Mouse (Mus musculus): Measurements from ENCODE around the gene Cdk19. TPM values are rescaled to one million over a fixed set of nuclear protein-coding genes. Genes with fewer than 3 reads are reported as not detected.

The Cdk19 gene
- polyA plus RNA-seq, 1 experiment: 10.7 TPM

GRCm38 (mm10) chr10:40482285-40482684, 142.9 kb downstream of the Cdk19 start:
- no peak for TF ChIP-seq CTCF (IDR thresholded peaks at IDR 0.05; ENCODE audit: extremely low read depth, insufficient read depth, insufficient read length, insufficient replicate concordance)
- no peak for TF ChIP-seq POLR2A (IDR thresholded peaks at IDR 0.05; ENCODE audit: low read depth, low read length)
- Histone ChIP-seq H3K27ac (ENCODE audit: insufficient read depth, low read length) (no peak overlapping the region), H3K4me3 (ENCODE audit: extremely low read depth, insufficient read depth, insufficient read length) (no peak overlapping the region), H3K4me1 (ENCODE audit: control insufficient read depth, insufficient read depth, insufficient read length) (peaks cover 26% of the 10 kb centered on the region), H3K27me3 (ENCODE audit: control insufficient read depth, insufficient read depth, low read length) (no peaks in the 10 kb centered on the region), H3K36me3 (ENCODE audit: control insufficient read depth, insufficient read depth, low read length) (no peaks in the 10 kb centered on the region)
- WGBS: 84% methylated on average over 6 of the region's 6 CpGs
- DNase-seq (ENCODE audit: low read depth in 1 of 2, low spot score in 2 of 2): no peak

GRCm38 (mm10) chr10:40489086-40489796, 149.9 kb downstream of the Cdk19 start:
- H3K4me3 ChIP-seq (ENCODE audit: extremely low read depth, insufficient read depth, insufficient read length): peak overlapping the region; percentile 9
- no peak for DNase-seq (ENCODE audit: low read depth in 1 of 2, low spot score in 2 of 2)
- H3K27ac ChIP-seq (ENCODE audit: insufficient read depth, low read length): no peak overlapping the region
- H3K36me3 ChIP-seq (ENCODE audit: control insufficient read depth, insufficient read depth, low read length): no peaks in the 10 kb centered on the region
- no peaks in the 10 kb centered on the region for H3K27me3 ChIP-seq (ENCODE audit: control insufficient read depth, insufficient read depth, low read length)
- TF ChIP-seq POLR2A (IDR thresholded peaks at IDR 0.05; ENCODE audit: low read depth, low read length) (no peak), CTCF (IDR thresholded peaks at IDR 0.05; ENCODE audit: extremely low read depth, insufficient read depth, insufficient read length, insufficient replicate concordance) (no peak)
- WGBS: 30% methylated on average over 6 of the region's 6 CpGs
- peaks cover 2% of the 10 kb centered on the region; the same call in 1 of the 2 replicates for H3K4me1 ChIP-seq (ENCODE audit: control insufficient read depth, insufficient read depth, insufficient read length)

- TF ChIP-seq POLR2A (IDR thresholded peaks at IDR 0.05; ENCODE audit: low read depth, low read length): no peak
- no peak for TF ChIP-seq CTCF (IDR thresholded peaks at IDR 0.05; ENCODE audit: extremely low read depth, insufficient read depth, insufficient read length, insufficient replicate concordance)
- H3K4me3 ChIP-seq (ENCODE audit: extremely low read depth, insufficient read depth, insufficient read length): no peak overlapping the region
- H3K36me3 ChIP-seq (ENCODE audit: control insufficient read depth, insufficient read depth, low read length): no peaks in the 10 kb centered on the region
- H3K27me3 ChIP-seq (ENCODE audit: control insufficient read depth, insufficient read depth, low read length): no peaks in the 10 kb centered on the region
- 90% methylated on average over 7 of the region's 7 CpGs for WGBS
- DNase-seq (ENCODE audit: low read depth in 1 of 2, low spot score in 2 of 2): no peak
- H3K4me1 ChIP-seq (ENCODE audit: control insufficient read depth, insufficient read depth, insufficient read length): peaks cover 2% of the 10 kb centered on the region; the same call in 1 of the 2 replicates
- H3K27ac ChIP-seq (ENCODE audit: insufficient read depth, low read length): no peak overlapping the region
These were observed 151.8 kb downstream of the Cdk19 start for GRCm38 (mm10) chr10:40491131-40491530.

GRCm38 (mm10) chr10:40491748-40492147, 152.4 kb downstream of the Cdk19 start:
- Histone ChIP-seq H3K4me1 (ENCODE audit: control insufficient read depth, insufficient read depth, insufficient read length) (peaks cover 2% of the 10 kb centered on the region; the same call in 1 of the 2 replicates), H3K27me3 (ENCODE audit: control insufficient read depth, insufficient read depth, low read length) (no peaks in the 10 kb centered on the region), H3K36me3 (ENCODE audit: control insufficient read depth, insufficient read depth, low read length) (no peaks in the 10 kb centered on the region), H3K4me3 (ENCODE audit: extremely low read depth, insufficient read depth, insufficient read length) (no peak overlapping the region), H3K27ac (ENCODE audit: insufficient read depth, low read length) (no peak overlapping the region)
- no peak for DNase-seq (ENCODE audit: low read depth in 1 of 2, low spot score in 2 of 2)
- TF ChIP-seq POLR2A (IDR thresholded peaks at IDR 0.05; ENCODE audit: low read depth, low read length) (no peak), CTCF (IDR thresholded peaks at IDR 0.05; ENCODE audit: extremely low read depth, insufficient read depth, insufficient read length, insufficient replicate concordance) (no peak)
- WGBS: 96% methylated on average over 10 of the region's 10 CpGs

- peaks cover 11% of the 10 kb centered on the region for H3K4me1 ChIP-seq (ENCODE audit: control insufficient read depth, insufficient read depth, insufficient read length)
- TF ChIP-seq POLR2A (IDR thresholded peaks at IDR 0.05; ENCODE audit: low read depth, low read length): no peak
- no peak for TF ChIP-seq CTCF (IDR thresholded peaks at IDR 0.05; ENCODE audit: extremely low read depth, insufficient read depth, insufficient read length, insufficient replicate concordance)
- no peak for DNase-seq (ENCODE audit: low read depth in 1 of 2, low spot score in 2 of 2)
- H3K4me3 ChIP-seq (ENCODE audit: extremely low read depth, insufficient read depth, insufficient read length): no peak overlapping the region
- no peaks in the 10 kb centered on the region for H3K36me3 ChIP-seq (ENCODE audit: control insufficient read depth, insufficient read depth, low read length)
- no peak overlapping the region for H3K27ac ChIP-seq (ENCODE audit: insufficient read depth, low read length)
- WGBS: 84% methylated on average over 9 of the region's 9 CpGs
- H3K27me3 ChIP-seq (ENCODE audit: control insufficient read depth, insufficient read depth, low read length): no peaks in the 10 kb centered on the region
These were observed 155.1 kb downstream of the Cdk19 start for GRCm38 (mm10) chr10:40494181-40495162.

GRCm38 (mm10) chr10:40497301-40498041, 158.1 kb downstream of the Cdk19 start:
- H3K36me3 ChIP-seq (ENCODE audit: control insufficient read depth, insufficient read depth, low read length): no peaks in the 10 kb centered on the region
- no peak overlapping the region for H3K4me3 ChIP-seq (ENCODE audit: extremely low read depth, insufficient read depth, insufficient read length)
- 13% methylated on average over 9 of the region's 9 CpGs for WGBS
- H3K27ac ChIP-seq (ENCODE audit: insufficient read depth, low read length): no peak overlapping the region
- peaks cover 16% of the 10 kb centered on the region for H3K4me1 ChIP-seq (ENCODE audit: control insufficient read depth, insufficient read depth, insufficient read length)
- no peak for TF ChIP-seq POLR2A (IDR thresholded peaks at IDR 0.05; ENCODE audit: low read depth, low read length)
- no peak for TF ChIP-seq CTCF (IDR thresholded peaks at IDR 0.05; ENCODE audit: extremely low read depth, insufficient read depth, insufficient read length, insufficient replicate concordance)
- H3K27me3 ChIP-seq (ENCODE audit: control insufficient read depth, insufficient read depth, low read length): no peaks in the 10 kb centered on the region
- no peak for DNase-seq (ENCODE audit: low read depth in 1 of 2, low spot score in 2 of 2)

Data from spleen, adult 2 months (tissue).